15 mouse cellular contexts compared by ENCODE assay signal in genomic region chr2:180731984-180732383, GRCm38 (mm10). TPM values are rescaled to one million over a fixed set of nuclear protein-coding genes. Genes with fewer than 3 reads are reported as not detected.
A peak's percentile ranks its signal among the peaks of the same experiment; 100 is the strongest.
DNase-seq lines count a peak whose midpoint lies in the region; ATAC-seq and TF ChIP-seq lines count a peak whose summit lies in the region.
"Had no signal": no experiment of that assay in that cellular context is flagged by ENCODE, and none has a peak within 500 bp of the region (broad histone marks: within the 10 kb centered on the region; RNA-seq: fewer than 3 reads in every experiment).

No protein-coding gene starts in this region.

- H3K9me3 ChIP-seq in E14TG2a.4 (ENCODE audit: low read length), result no peaks in the 10 kb centered on the region
- H3K9me3 ChIP-seq: forebrain, embryonic 10.5 days; heart, embryonic 15.5 days; hindbrain, embryonic 15.5 days; liver, embryonic 15.5 days; midbrain, embryonic 12.5 days had no signal

- peaks cover 57% of the 10 kb centered on the region for H3K36me3 ChIP-seq in E14TG2a.4 (ENCODE audit: insufficient read depth, low read length)
- H3K36me3 ChIP-seq: forebrain, embryonic 10.5 days; heart, embryonic 15.5 days; hindbrain, embryonic 15.5 days; midbrain, embryonic 12.5 days had no signal

- TF ChIP-seq CTCF in E14TG2a.4 (conservative IDR thresholded peaks at IDR 0.05; ENCODE audit: low read length), result no peak
- TF ChIP-seq CTCF in cerebellum, adult 2 months (IDR thresholded peaks at IDR 0.05; ENCODE audit: borderline replicate concordance, insufficient read depth, low read depth, low read length), result no peak
- no peak for TF ChIP-seq CTCF in layer of hippocampus, adult 2 months (conservative IDR thresholded peaks at IDR 0.05)

- TF ChIP-seq POLR2A in cerebellum, adult 2 months (IDR thresholded peaks at IDR 0.05; ENCODE audit: borderline replicate concordance, insufficient read depth, low read length), result no peak

- peak; percentile 44 for DNase-seq in CD4-positive helper T cell, adult 2 months (ENCODE audit: low read depth, low spot score)
- DNase-seq in naive thymus-derived CD4-positive, alpha-beta T cell, adult 2 months (ENCODE audit: low read depth), result peak; percentile 43
- no peak for DNase-seq in cerebellum, adult 2 months
- no peak for DNase-seq in right cerebral cortex, postnatal 14 days
- DNase-seq in layer of hippocampus, adult 2 months (ENCODE audit: low spot score in 2 of 2), result no peak
- DNase-seq: adrenal gland, postnatal 25 days; gastrocnemius, postnatal 10 days had no signal

- no peaks in the 10 kb centered on the region for H3K27me3 ChIP-seq in E14TG2a.4 (ENCODE audit: insufficient read depth, low read length)
- H3K27me3 ChIP-seq in cerebellum, adult 2 months (ENCODE audit: control insufficient read depth, insufficient read depth, low read length), result no peaks in the 10 kb centered on the region
- H3K27me3 ChIP-seq: heart, embryonic 15.5 days; hindbrain, embryonic 15.5 days; liver, embryonic 15.5 days; midbrain, embryonic 12.5 days had no signal

- no peak overlapping the region for H3K27ac ChIP-seq in cerebellum, adult 2 months (ENCODE audit: insufficient read depth, low read length)
- no peak overlapping the region for H3K27ac ChIP-seq in layer of hippocampus, adult 2 months
- H3K27ac ChIP-seq: forebrain, embryonic 10.5 days; heart, embryonic 15.5 days; hindbrain, embryonic 15.5 days; kidney, postnatal 0 days; liver, embryonic 15.5 days; midbrain, embryonic 12.5 days had no signal

- H3K4me1 ChIP-seq in E14TG2a.4 (replicated peaks; ENCODE audit: low read depth, low read length), result peaks cover 91% of the 10 kb centered on the region
- no peaks in the 10 kb centered on the region for H3K4me1 ChIP-seq in cerebellum, adult 2 months (ENCODE audit: control insufficient read depth, insufficient read depth, low read length)
- H3K4me1 ChIP-seq: hindbrain, embryonic 15.5 days; midbrain, embryonic 12.5 days had no signal

- peak; percentile 21; the same call in 1 of the 2 replicates for ATAC-seq in granulocyte monocyte progenitor cell, adult 5-6 weeks (replicated peaks; ENCODE audit: poor library complexity, severe bottlenecking)

- H3K4me3 ChIP-seq in E14TG2a.4 (replicated peaks; ENCODE audit: low read length), result peak overlapping the region; percentile 75
- no peak overlapping the region for H3K4me3 ChIP-seq in cerebellum, adult 2 months (replicated peaks; ENCODE audit: insufficient read depth, low read depth, low read length)
- no peak overlapping the region for H3K4me3 ChIP-seq in layer of hippocampus, adult 2 months
- H3K4me3 ChIP-seq: forebrain, embryonic 10.5 days; heart, embryonic 15.5 days; hindbrain, embryonic 15.5 days; liver, embryonic 15.5 days; midbrain, embryonic 12.5 days had no signal

- WGBS in cerebellum, adult 2 months, result 74% methylated on average over 6 of the region's 6 CpGs

RNA-seq across cellular contexts. Expression of gene Slc17a9, which starts 6.9 kb away (rescaled TPM):
- total RNA-seq in granulocyte monocyte progenitor cell, adult 5-6 weeks (2014; fragmentation: Nextera tagmentation), result 19.4 and 21.5 TPM in 2 replicates
- total RNA-seq in granulocyte monocyte progenitor cell, adult 5-6 weeks (2017), result 6.5 and 9.0 TPM in 2 replicates
- 0.70 and 1.2 TPM in 2 replicates for polyA plus RNA-seq in cerebellum, adult 2 months (2012; rRNA removed)
- under 1 TPM; 0.64 to 0.77 TPM for total RNA-seq in layer of hippocampus, adult 2 months (2021)

RNA-seq across cellular contexts. Expression of gene Gid8, which starts 22.1 kb away (rescaled TPM):
- total RNA-seq in granulocyte monocyte progenitor cell, adult 5-6 weeks (2014; fragmentation: Nextera tagmentation), result 50.9 and 61.5 TPM in 2 replicates
- total RNA-seq in granulocyte monocyte progenitor cell, adult 5-6 weeks (2017), result 58.6 and 64.3 TPM in 2 replicates
- 61.6 and 65.4 TPM in 2 replicates for polyA plus RNA-seq in cerebellum, adult 2 months (2012; rRNA removed)
- total RNA-seq in layer of hippocampus, adult 2 months (2021), result 10 to 100 TPM; 57.5 to 60.0 TPM

RNA-seq across cellular contexts. Expression of gene Dido1, which starts 22.2 kb away (rescaled TPM):
- 44.8 and 57.8 TPM in 2 replicates for total RNA-seq in granulocyte monocyte progenitor cell, adult 5-6 weeks (2014; fragmentation: Nextera tagmentation)
- 48.5 and 51.3 TPM in 2 replicates for total RNA-seq in granulocyte monocyte progenitor cell, adult 5-6 weeks (2017)
- polyA plus RNA-seq in cerebellum, adult 2 months (2012; rRNA removed), result 36.2 and 37.9 TPM in 2 replicates
- total RNA-seq in layer of hippocampus, adult 2 months (2021), result 10 to 100 TPM; 58.3 to 60.7 TPM

RNA-seq across cellular contexts. Expression of gene Bhlhe23, which starts 44.7 kb away (rescaled TPM):
- total RNA-seq in granulocyte monocyte progenitor cell, adult 5-6 weeks (2014; fragmentation: Nextera tagmentation), result not detected in 2 replicates
- not detected in 2 replicates for total RNA-seq in granulocyte monocyte progenitor cell, adult 5-6 weeks (2017)
- 0.06 TPM in 1 of 2 replicates, not detected in the other for polyA plus RNA-seq in cerebellum, adult 2 months (2012; rRNA removed)
- total RNA-seq in layer of hippocampus, adult 2 months (2021), result not detected
- total RNA-seq: adrenal gland, postnatal 25 days; gastrocnemius, postnatal 10 days had no signal
- polyA plus RNA-seq: heart, embryonic 15.5 days; kidney, postnatal 0 days; liver, embryonic 15.5 days had no signal

Comparison
In these comparisons a context has a peak if more than half of its experiments do, and no peak if none do; other contexts are left out.
1. DNase-seq: peak in CD4-positive helper T cell, adult 2 months (single experiment) and naive thymus-derived CD4-positive, alpha-beta T cell, adult 2 months (single experiment); none in cerebellum, adult 2 months (0 of 2), right cerebral cortex, postnatal 14 days (single experiment) and layer of hippocampus, adult 2 months (0 of 2).
2. RNA of gene Slc17a9, which starts 6.9 kb away (total RNA-seq): 6.5 to 21.5 TPM in granulocyte monocyte progenitor cell, adult 5-6 weeks; 0.64 to 0.77 TPM in layer of hippocampus, adult 2 months; every median in the first group is over 4 times any median in the second.